Mouse (Mus musculus): Measurements from ENCODE around the gene Unc50. TPM values are rescaled to one million over a fixed set of nuclear protein-coding genes. Genes with fewer than 3 reads are reported as not detected.

The Unc50 gene
- polyA plus RNA-seq, 1 experiment from 2014 or later: 177 TPM

- Histone ChIP-seq H3K27me3 (replicated peaks; ENCODE audit: insufficient read depth, low read length) (no peaks in the 10 kb centered on the region), H3K9me3 (ENCODE audit: low read length) (no peaks in the 10 kb centered on the region), H3K27ac (ENCODE audit: low read length) (no peak overlapping the region), H3K4me2 (replicated peaks; ENCODE audit: low read depth, low read length) (no peak overlapping the region), H3K4me1 (ENCODE audit: insufficient read depth, low read depth, low read length) (no peaks in the 10 kb centered on the region), H3K9ac (replicated peaks; ENCODE audit: low read depth) (no peak overlapping the region), H3K4me3 (ENCODE audit: low read depth, low read length) (no peak overlapping the region), H3K36me3 (ENCODE audit: insufficient read depth, low read length) (no peaks in the 10 kb centered on the region)
- no peak for TF ChIP-seq EP300 (IDR thresholded peaks at IDR 0.05)
- TF ChIP-seq CTCF (IDR thresholded peaks at IDR 0.05): no peak
- DNase-seq (ENCODE audit: low spot score): no peak
- ATAC-seq: no peak
Observed at GRCm38 (mm10) chr1:37409647-37410046, 20.3 kb upstream of the Unc50 start.

DNA sequence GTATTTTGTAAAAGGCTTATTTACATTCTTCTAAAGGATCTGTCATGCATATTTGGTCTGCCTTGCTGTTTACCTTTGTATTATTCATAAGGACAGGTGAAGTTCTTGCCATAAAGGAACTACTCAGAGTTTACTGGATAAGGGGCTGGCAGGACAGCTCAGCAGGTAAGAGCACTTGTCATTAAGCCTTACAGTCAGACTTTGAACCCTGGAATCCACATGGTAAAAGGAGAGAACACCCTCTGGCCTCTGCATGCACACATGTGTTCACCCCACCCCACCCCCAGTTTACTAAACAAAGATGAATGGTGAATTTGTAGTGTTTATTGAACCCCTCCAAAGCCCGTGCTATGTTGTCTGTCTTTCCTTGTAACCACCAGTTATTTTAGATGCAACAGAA lies 14.5 kb upstream of the Unc50 start:
- 80% methylated on average over 1 of the region's 1 CpGs for WGBS
- ATAC-seq: no peak
- H3K4me2 ChIP-seq (replicated peaks; ENCODE audit: low read depth, low read length): no peak overlapping the region

GRCm38 (mm10) chr1:37419420-37419819 lies 10.5 kb upstream of the Unc50 start:
- Histone ChIP-seq H3K4me3 (ENCODE audit: low read depth, low read length) (no peak overlapping the region), H3K4me1 (ENCODE audit: insufficient read depth, low read depth, low read length) (no peaks in the 10 kb centered on the region), H3K36me3 (ENCODE audit: insufficient read depth, low read length) (no peaks in the 10 kb centered on the region; the same call in 1 of the 2 replicates), H3K4me2 (replicated peaks; ENCODE audit: low read depth, low read length) (no peak overlapping the region), H3K9ac (replicated peaks; ENCODE audit: low read depth) (no peak overlapping the region), H3K9me3 (ENCODE audit: low read length) (0 out of 2 replicates have a peak, but pooled peaks cover 2% of the 10 kb centered on the region), H3K27me3 (replicated peaks; ENCODE audit: insufficient read depth, low read length) (no peaks in the 10 kb centered on the region), H3K27ac (ENCODE audit: low read length) (no peak overlapping the region)
- DNase-seq (ENCODE audit: low spot score) (peak; percentile 58), ATAC-seq (peak; percentile 70)
- TF ChIP-seq CTCF (IDR thresholded peaks at IDR 0.05): peak; percentile 100
- no peak for TF ChIP-seq EP300 (IDR thresholded peaks at IDR 0.05)
- WGBS: 91% methylated on average over 1 of the region's 1 CpGs

More for the DNA sequence above, 14.5 kb upstream of the Unc50 start:
- Histone ChIP-seq H3K9ac (replicated peaks; ENCODE audit: low read depth) (no peak overlapping the region), H3K4me1 (ENCODE audit: insufficient read depth, low read depth, low read length) (no peaks in the 10 kb centered on the region), H3K27ac (ENCODE audit: low read length) (no peak overlapping the region), H3K36me3 (ENCODE audit: insufficient read depth, low read length) (no peaks in the 10 kb centered on the region; the same call in 1 of the 2 replicates), H3K27me3 (replicated peaks; ENCODE audit: insufficient read depth, low read length) (no peaks in the 10 kb centered on the region), H3K9me3 (ENCODE audit: low read length) (no peaks in the 10 kb centered on the region), H3K4me3 (ENCODE audit: low read depth, low read length) (no peak overlapping the region)
- TF ChIP-seq EP300 (IDR thresholded peaks at IDR 0.05) (no peak), CTCF (IDR thresholded peaks at IDR 0.05) (no peak)
- no peak for DNase-seq (ENCODE audit: low spot score)

- no peak overlapping the region for H3K9ac ChIP-seq (replicated peaks; ENCODE audit: low read depth)
- H3K36me3 ChIP-seq (ENCODE audit: insufficient read depth, low read length): no peaks in the 10 kb centered on the region
- no peak for DNase-seq (ENCODE audit: low spot score)
- TF ChIP-seq EP300 (IDR thresholded peaks at IDR 0.05): no peak
- TF ChIP-seq CTCF (IDR thresholded peaks at IDR 0.05): no peak
- H3K27me3 ChIP-seq (replicated peaks; ENCODE audit: insufficient read depth, low read length): no peaks in the 10 kb centered on the region
- no peak overlapping the region for H3K27ac ChIP-seq (ENCODE audit: low read length)
- 0 out of 2 replicates have a peak, but pooled peaks cover 3% of the 10 kb centered on the region for H3K9me3 ChIP-seq (ENCODE audit: low read length)
- ATAC-seq: no peak
- H3K4me2 ChIP-seq (replicated peaks; ENCODE audit: low read depth, low read length): no peak overlapping the region
- H3K4me1 ChIP-seq (ENCODE audit: insufficient read depth, low read depth, low read length): peaks cover 16% of the 10 kb centered on the region
- no peak overlapping the region for H3K4me3 ChIP-seq (ENCODE audit: low read depth, low read length)
- 90% methylated on average over 8 of the region's 8 CpGs for WGBS
Observed at GRCm38 (mm10) chr1:37427144-37427875, 2.6 kb upstream of the Unc50 start.

DNA sequence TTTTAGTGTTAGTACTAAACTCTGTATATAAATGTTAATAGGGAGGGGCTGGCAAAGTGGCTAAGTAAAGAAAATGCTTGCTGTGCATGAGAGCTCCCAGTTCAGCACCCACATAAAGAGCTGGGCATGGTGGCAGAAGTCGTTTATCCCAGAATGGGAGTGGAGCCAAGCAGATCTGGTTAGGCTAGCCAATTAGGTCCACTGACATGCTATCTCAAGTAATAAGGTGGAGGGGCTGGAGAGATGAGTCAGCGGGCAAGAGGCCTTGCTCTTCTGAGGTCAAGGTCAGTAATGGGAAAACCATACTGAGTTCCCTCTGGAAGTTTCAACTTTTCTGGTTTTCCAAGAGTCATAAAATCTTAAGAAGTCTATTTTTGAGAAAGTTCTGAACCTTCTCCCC lies 1.0 kb upstream of the Unc50 start:
- WGBS: 48% methylated on average over 2 of the region's 2 CpGs
- Histone ChIP-seq H3K4me3 (ENCODE audit: low read depth, low read length) (peak overlapping the region; percentile 80; the same call in 1 of the 2 replicates), H3K9ac (replicated peaks; ENCODE audit: low read depth) (peak overlapping the region; percentile 96; the same call in 1 of the 2 replicates), H3K27ac (ENCODE audit: low read length) (no peak overlapping the region), H3K36me3 (ENCODE audit: insufficient read depth, low read length) (peaks cover 12% of the 10 kb centered on the region), H3K4me1 (ENCODE audit: insufficient read depth, low read depth, low read length) (peaks cover 16% of the 10 kb centered on the region), H3K9me3 (ENCODE audit: low read length) (0 out of 2 replicates have a peak, but pooled peaks cover 3% of the 10 kb centered on the region), H3K27me3 (replicated peaks; ENCODE audit: insufficient read depth, low read length) (no peaks in the 10 kb centered on the region), H3K4me2 (replicated peaks; ENCODE audit: low read depth, low read length) (peak overlapping the region; percentile 67)
- ATAC-seq (no peak), DNase-seq (ENCODE audit: low spot score) (no peak)
- no peak for TF ChIP-seq EP300 (IDR thresholded peaks at IDR 0.05)
- TF ChIP-seq CTCF (IDR thresholded peaks at IDR 0.05): no peak

DNA sequence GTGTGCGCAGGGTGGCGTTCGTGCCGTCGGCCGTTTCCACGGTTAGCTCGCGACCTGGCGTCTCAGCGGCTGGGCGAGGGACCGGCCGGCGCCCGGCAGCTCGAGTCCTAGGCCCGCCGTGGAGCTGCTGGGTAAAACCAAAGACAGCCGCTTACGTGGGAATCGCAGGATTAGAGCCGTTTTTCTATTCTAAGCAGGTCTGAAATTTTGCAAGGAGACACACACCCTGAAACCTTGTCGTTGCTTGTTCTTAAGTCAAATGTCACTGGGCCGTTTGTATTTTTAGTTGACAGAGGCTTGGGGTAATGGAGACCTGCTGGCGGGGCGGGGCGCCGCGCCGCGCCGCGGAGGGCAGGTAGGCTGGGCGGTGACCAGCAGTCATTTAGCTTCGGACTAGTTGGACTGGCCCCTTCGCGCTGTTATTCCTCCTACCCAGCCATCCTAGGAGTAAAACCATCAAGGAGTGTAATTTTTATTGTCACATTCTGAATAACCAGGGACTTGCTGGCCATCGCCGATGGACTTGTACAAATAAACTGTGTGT lies 430 bp downstream of the Unc50 start:
- peak; percentile 61 for ATAC-seq
- H3K9ac ChIP-seq (replicated peaks; ENCODE audit: low read depth): peak overlapping the region; percentile 96
- WGBS: 3% methylated on average over 38 of the region's 40 CpGs

More for the DNA sequence above, 430 bp downstream of the Unc50 start:
- Histone ChIP-seq H3K9me3 (ENCODE audit: low read length) (no peaks in the 10 kb centered on the region), H3K4me2 (replicated peaks; ENCODE audit: low read depth, low read length) (peak overlapping the region; percentile 70), H3K4me1 (ENCODE audit: insufficient read depth, low read depth, low read length) (peaks cover 16% of the 10 kb centered on the region), H3K27ac (ENCODE audit: low read length) (peak overlapping the region; percentile 84), H3K36me3 (ENCODE audit: insufficient read depth, low read length) (peaks cover 15% of the 10 kb centered on the region), H3K27me3 (replicated peaks; ENCODE audit: insufficient read depth, low read length) (no peaks in the 10 kb centered on the region), H3K4me3 (ENCODE audit: low read depth, low read length) (peak overlapping the region; percentile 80)
- TF ChIP-seq CTCF (IDR thresholded peaks at IDR 0.05) (no peak), EP300 (IDR thresholded peaks at IDR 0.05) (no peak)
- DNase-seq (ENCODE audit: low spot score): peak; percentile 59

Data from lung, postnatal 0 days (tissue).